Mouse (Mus musculus): Measurements from ENCODE around the gene Vti1a.

Gene Vti1a

GRCm38 (mm10) chr19:55620411-55621008 is 304.4 kb downstream of the Vti1a start:
- DNase-seq (ENCODE audit: low read depth, low spot score), result no peak

GRCm38 (mm10) chr19:55621011-55621625 is 305.0 kb downstream of the Vti1a start:
- no peak for DNase-seq (ENCODE audit: low read depth, low spot score)

- no peak for DNase-seq (ENCODE audit: low read depth, low spot score)
Observed at GRCm38 (mm10) chr19:55622821-55623220, 306.7 kb downstream of the Vti1a start.

GRCm38 (mm10) chr19:55623605-55624004 is 307.5 kb downstream of the Vti1a start:
- DNase-seq (ENCODE audit: low read depth, low spot score), result no peak

- no peak for DNase-seq (ENCODE audit: low read depth, low spot score)
Observed at GRCm38 (mm10) chr19:55626483-55626882, 310.4 kb downstream of the Vti1a start.

- DNase-seq (ENCODE audit: low read depth, low spot score), result no peak
Observed at GRCm38 (mm10) chr19:55626952-55627351, 310.9 kb downstream of the Vti1a start.

GRCm38 (mm10) chr19:55635488-55635887 is 319.4 kb downstream of the Vti1a start:
- peak; percentile 51 for DNase-seq (ENCODE audit: low read depth, low spot score)

- DNase-seq (ENCODE audit: low read depth, low spot score), result no peak
Observed at GRCm38 (mm10) chr19:55640251-55640650, 324.2 kb downstream of the Vti1a start.

- DNase-seq (ENCODE audit: low read depth, low spot score), result no peak
Observed at GRCm38 (mm10) chr19:55641891-55642290, 325.8 kb downstream of the Vti1a start.

GRCm38 (mm10) chr19:55642361-55642760 is 326.3 kb downstream of the Vti1a start:
- no peak for DNase-seq (ENCODE audit: low read depth, low spot score)

GRCm38 (mm10) chr19:55643288-55643901 is 327.3 kb downstream of the Vti1a start:
- DNase-seq (ENCODE audit: low read depth, low spot score), result no peak

- DNase-seq (ENCODE audit: low read depth, low spot score), result no peak
Observed at GRCm38 (mm10) chr19:55643931-55644330, 327.8 kb downstream of the Vti1a start.

- DNase-seq (ENCODE audit: low read depth, low spot score), result no peak
Observed at GRCm38 (mm10) chr19:55649363-55649762, 333.3 kb downstream of the Vti1a start.

- no peak for DNase-seq (ENCODE audit: low read depth, low spot score)
Observed at GRCm38 (mm10) chr19:55651017-55651416, 334.9 kb downstream of the Vti1a start.

GRCm38 (mm10) chr19:55652693-55653265 is 336.7 kb downstream of the Vti1a start:
- DNase-seq (ENCODE audit: low read depth, low spot score), result no peak

- no peak for DNase-seq (ENCODE audit: low read depth, low spot score)
Observed at GRCm38 (mm10) chr19:55660165-55660564, 344.1 kb downstream of the Vti1a start.

- peak; percentile 46 for DNase-seq (ENCODE audit: low read depth, low spot score)
Observed at GRCm38 (mm10) chr19:55662521-55663223, 346.6 kb downstream of the Vti1a start.

- DNase-seq (ENCODE audit: low read depth, low spot score), result peak; percentile 8
Observed at GRCm38 (mm10) chr19:55667787-55668186, 351.7 kb downstream of the Vti1a start.

- DNase-seq (ENCODE audit: low read depth, low spot score), result peak; percentile 67
Observed at GRCm38 (mm10) chr19:55668896-55669295, 352.8 kb downstream of the Vti1a start.
